Comparison of ENCODE assay signal across 17 mouse cellular contexts in genomic region chr5:150551637-150552036, GRCm38 (mm10). TPM values are rescaled to one million over a fixed set of nuclear protein-coding genes. Genes with fewer than 3 reads are reported as not detected.
DNase-seq lines count a peak whose midpoint lies in the region; ATAC-seq and TF ChIP-seq lines count a peak whose summit lies in the region.
"Had no signal": no experiment of that assay in that cellular context is flagged by ENCODE, and none has a peak within 500 bp of the region (broad histone marks: within the 10 kb centered on the region; RNA-seq: fewer than 3 reads in every experiment).

No protein-coding gene starts in this region.

- H3K9me3 ChIP-seq in forebrain, embryonic 14.5 days (replicated peaks; ENCODE audit: control insufficient read depth, low read length), result no peaks in the 10 kb centered on the region
- H3K9me3 ChIP-seq in forebrain, embryonic 13.5 days (replicated peaks), result no peaks in the 10 kb centered on the region
- H3K9me3 ChIP-seq in liver, postnatal 0 days (ENCODE audit: low read length), result no peaks in the 10 kb centered on the region
- H3K9me3 ChIP-seq: embryonic facial prominence, embryonic 13.5 days; lung, embryonic 15.5 days had no signal

- TF ChIP-seq CTCF in kidney, adult 2 months (conservative IDR thresholded peaks at IDR 0.05; ENCODE audit: insufficient read depth, insufficient read length, low read depth, low read length), result 0 out of 2 replicates have a peak, but pooled peaks have one; percentile 14
- TF ChIP-seq CTCF in liver, postnatal 0 days (IDR thresholded peaks at IDR 0.05; ENCODE audit: low read depth), result peak; percentile 45; the same call in 1 of the 2 replicates
- peak; percentile 37; the same call in 1 of the 2 replicates for TF ChIP-seq CTCF in cortical plate, adult 2 months (IDR thresholded peaks at IDR 0.05; ENCODE audit: extremely low read depth, insufficient read depth, low read length)

- no peak overlapping the region for H3K9ac ChIP-seq in forebrain, embryonic 14.5 days (ENCODE audit: low read length)
- H3K9ac ChIP-seq in forebrain, embryonic 13.5 days, result no peak overlapping the region
- H3K9ac ChIP-seq in liver, postnatal 0 days (replicated peaks), result no peak overlapping the region
- H3K9ac ChIP-seq: embryonic facial prominence, embryonic 13.5 days; lung, embryonic 15.5 days had no signal

- 54% methylated on average over 3 of the region's 3 CpGs for WGBS in forebrain, embryonic 14.5 days
- 65% methylated on average over 3 of the region's 3 CpGs for WGBS in forebrain, embryonic 13.5 days
- 64% methylated on average over 3 of the region's 3 CpGs for WGBS in kidney, adult 2 months
- WGBS in liver, postnatal 0 days (ENCODE audit: insufficient replicate concordance), result 69% methylated on average over 3 of the region's 3 CpGs

- H3K36me3 ChIP-seq in forebrain, embryonic 14.5 days (ENCODE audit: control insufficient read depth, insufficient read depth, low read length), result peaks cover 31% of the 10 kb centered on the region
- H3K36me3 ChIP-seq in forebrain, embryonic 13.5 days (ENCODE audit: poor library complexity, severe bottlenecking), result peaks cover 45% of the 10 kb centered on the region
- H3K36me3 ChIP-seq in kidney, adult 2 months (ENCODE audit: control insufficient read depth, insufficient read depth, low read length), result no peaks in the 10 kb centered on the region
- H3K36me3 ChIP-seq in liver, postnatal 0 days (replicated peaks; ENCODE audit: insufficient read depth, low read length), result peaks cover 48% of the 10 kb centered on the region

- no peak for TF ChIP-seq POLR2A in kidney, adult 2 months (IDR thresholded peaks at IDR 0.05; ENCODE audit: low read depth, low read length)
- TF ChIP-seq POLR2A in cortical plate, adult 2 months (IDR thresholded peaks at IDR 0.05; ENCODE audit: extremely low read depth, insufficient read depth, low read length), result no peak

- no peak for ATAC-seq in forebrain, embryonic 14.5 days
- ATAC-seq in forebrain, embryonic 13.5 days, result no peak
- no peak for ATAC-seq in liver, postnatal 0 days
- ATAC-seq: hindbrain, embryonic 16.5 days had no signal

- H3K4me2 ChIP-seq in forebrain, embryonic 14.5 days (ENCODE audit: low read length), result no peak overlapping the region
- no peak overlapping the region for H3K4me2 ChIP-seq in forebrain, embryonic 13.5 days
- H3K4me2 ChIP-seq in liver, postnatal 0 days (ENCODE audit: low read depth, low read length), result no peak overlapping the region
- H3K4me2 ChIP-seq: embryonic facial prominence, embryonic 13.5 days; lung, embryonic 15.5 days; midbrain, embryonic 11.5 days had no signal

- peak; percentile 20 for DNase-seq in forebrain, embryonic 14.5 days (ENCODE audit: low spot score)
- DNase-seq in kidney, adult 2 months, result no peak
- DNase-seq in kidney, postnatal 25 days, result no peak
- no peak for DNase-seq in liver, postnatal 0 days
- no peak for DNase-seq in liver
- DNase-seq in embryo, embryonic 11 days, result no peak
- DNase-seq: adrenal gland, postnatal 14 days had no signal

- H3K27ac ChIP-seq in forebrain, embryonic 14.5 days (ENCODE audit: low read depth, low read length), result no peak overlapping the region
- H3K27ac ChIP-seq in forebrain, embryonic 13.5 days, result no peak overlapping the region
- no peak overlapping the region for H3K27ac ChIP-seq in kidney, adult 2 months (ENCODE audit: insufficient read depth, low read depth, low read length)
- no peak overlapping the region for H3K27ac ChIP-seq in liver, postnatal 0 days (ENCODE audit: low read depth)
- no peak overlapping the region for H3K27ac ChIP-seq in cortical plate, adult 2 months (ENCODE audit: insufficient read depth, low read length)
- H3K27ac ChIP-seq: embryonic facial prominence, embryonic 13.5 days; lung, embryonic 15.5 days had no signal

- TF ChIP-seq EP300 in liver, postnatal 0 days (IDR thresholded peaks at IDR 0.05; ENCODE audit: low read depth), result no peak

- H3K4me1 ChIP-seq in forebrain, embryonic 14.5 days (ENCODE audit: control insufficient read depth, insufficient read depth, low read length), result no peaks in the 10 kb centered on the region
- 0 out of 2 replicates have a peak, but pooled peaks cover 3% of the 10 kb centered on the region for H3K4me1 ChIP-seq in forebrain, embryonic 13.5 days
- H3K4me1 ChIP-seq in kidney, adult 2 months (ENCODE audit: control insufficient read depth, insufficient read depth, low read length), result no peaks in the 10 kb centered on the region
- H3K4me1 ChIP-seq in liver, postnatal 0 days (ENCODE audit: insufficient read depth), result no peaks in the 10 kb centered on the region
- no peaks in the 10 kb centered on the region for H3K4me1 ChIP-seq in cortical plate, adult 2 months (ENCODE audit: control insufficient read depth, insufficient read depth, low read length)
- H3K4me1 ChIP-seq: embryonic facial prominence, embryonic 13.5 days; lung, embryonic 15.5 days had no signal

- H3K27me3 ChIP-seq in forebrain, embryonic 14.5 days (replicated peaks; ENCODE audit: control insufficient read depth, insufficient read depth, low read length), result no peaks in the 10 kb centered on the region
- H3K27me3 ChIP-seq in forebrain, embryonic 13.5 days, result no peaks in the 10 kb centered on the region
- H3K27me3 ChIP-seq in kidney, adult 2 months (replicated peaks; ENCODE audit: control insufficient read depth, insufficient read depth, low read length), result no peaks in the 10 kb centered on the region
- no peaks in the 10 kb centered on the region for H3K27me3 ChIP-seq in liver, postnatal 0 days (ENCODE audit: insufficient read depth, low read length)
- H3K27me3 ChIP-seq: embryonic facial prominence, embryonic 13.5 days; lung, embryonic 15.5 days had no signal

- no peak overlapping the region for H3K4me3 ChIP-seq in forebrain, embryonic 14.5 days (ENCODE audit: low read depth, low read length)
- no peak overlapping the region for H3K4me3 ChIP-seq in forebrain, embryonic 13.5 days
- H3K4me3 ChIP-seq in kidney, adult 2 months (ENCODE audit: insufficient read depth, low read depth, low read length), result no peak overlapping the region
- H3K4me3 ChIP-seq in liver, postnatal 0 days (ENCODE audit: low read depth, low read length), result no peak overlapping the region
- no peak overlapping the region for H3K4me3 ChIP-seq in cortical plate, adult 2 months (ENCODE audit: insufficient read depth, low read length)
- H3K4me3 ChIP-seq: embryonic facial prominence, embryonic 13.5 days; lung, embryonic 15.5 days had no signal

RNA-seq across cellular contexts. Expression of gene Brca2, which starts 29.2 kb away (rescaled TPM):
- polyA plus RNA-seq in forebrain, embryonic 14.5 days (2014; fragmentation: Nextera tagmentation; extraction: Ambion mirVana), result 10.5 and 11.8 TPM in 2 replicates
- 23.9 and 29.0 TPM in 2 replicates for polyA plus RNA-seq in forebrain, embryonic 13.5 days (2015; fragmentation: Nextera tagmentation; extraction: Ambion mirVana)
- 2.2 and 2.5 TPM in 2 replicates for polyA plus RNA-seq in kidney, adult 2 months (2012; rRNA removed)
- polyA plus RNA-seq in liver, postnatal 0 days (2015; fragmentation: Nextera tagmentation; extraction: Ambion mirVana), result 11.8 and 12.6 TPM in 2 replicates
- 6.3 and 7.2 TPM in 2 replicates for polyA plus RNA-seq in cortical plate, adult 2 months (2012; rRNA removed)

RNA-seq across cellular contexts. Expression of gene Zar1l, which starts 33.7 kb away (rescaled TPM):
- not detected in 2 replicates for polyA plus RNA-seq in forebrain, embryonic 14.5 days (2014; fragmentation: Nextera tagmentation; extraction: Ambion mirVana)
- not detected in 2 replicates for polyA plus RNA-seq in forebrain, embryonic 13.5 days (2015; fragmentation: Nextera tagmentation; extraction: Ambion mirVana)
- polyA plus RNA-seq in kidney, adult 2 months (2012; rRNA removed), result not detected in 2 replicates
- not detected in 2 replicates for polyA plus RNA-seq in liver, postnatal 0 days (2015; fragmentation: Nextera tagmentation; extraction: Ambion mirVana)
- 0.66 and 1.6 TPM in 2 replicates for polyA plus RNA-seq in cortical plate, adult 2 months (2012; rRNA removed)
- polyA plus RNA-seq: embryonic facial prominence, embryonic 13.5 days; gonadal fat pad, adult 2 months; heart, embryonic 16.5 days; hindbrain, embryonic 16.5 days; limb, embryonic 14.5 days; lung, embryonic 15.5 days; midbrain, embryonic 11.5 days; urinary bladder, adult 2 months had no signal

RNA-seq across cellular contexts. Expression of gene N4bp2l1, which starts 45.4 kb away (rescaled TPM):
- polyA plus RNA-seq in forebrain, embryonic 14.5 days (2014; fragmentation: Nextera tagmentation; extraction: Ambion mirVana), result 7.4 and 10.1 TPM in 2 replicates
- 4.2 and 4.5 TPM in 2 replicates for polyA plus RNA-seq in forebrain, embryonic 13.5 days (2015; fragmentation: Nextera tagmentation; extraction: Ambion mirVana)
- polyA plus RNA-seq in kidney, adult 2 months (2012; rRNA removed), result 6.9 and 7.8 TPM in 2 replicates
- 34.0 and 39.8 TPM in 2 replicates for polyA plus RNA-seq in liver, postnatal 0 days (2015; fragmentation: Nextera tagmentation; extraction: Ambion mirVana)
- polyA plus RNA-seq in cortical plate, adult 2 months (2012; rRNA removed), result 57.1 and 62.5 TPM in 2 replicates
